Mouse (Mus musculus) cerebellum, postnatal 25 days (tissue): ENCODE measurements at regions not wholly inside any gene's neighbourhood (a gene's known extent, or its start where the extent isn't known, plus 50 kb on each side); places are given as distances from the start of the nearest gene placed in this dataset.

Experiments
- DNase-seq, 2 experiments: peaks; one replicate each; pipeline ENCODE4 v3.0.0; 2021; ENCODE audit warnings: mixed read lengths in 2 of 2

DNA sequence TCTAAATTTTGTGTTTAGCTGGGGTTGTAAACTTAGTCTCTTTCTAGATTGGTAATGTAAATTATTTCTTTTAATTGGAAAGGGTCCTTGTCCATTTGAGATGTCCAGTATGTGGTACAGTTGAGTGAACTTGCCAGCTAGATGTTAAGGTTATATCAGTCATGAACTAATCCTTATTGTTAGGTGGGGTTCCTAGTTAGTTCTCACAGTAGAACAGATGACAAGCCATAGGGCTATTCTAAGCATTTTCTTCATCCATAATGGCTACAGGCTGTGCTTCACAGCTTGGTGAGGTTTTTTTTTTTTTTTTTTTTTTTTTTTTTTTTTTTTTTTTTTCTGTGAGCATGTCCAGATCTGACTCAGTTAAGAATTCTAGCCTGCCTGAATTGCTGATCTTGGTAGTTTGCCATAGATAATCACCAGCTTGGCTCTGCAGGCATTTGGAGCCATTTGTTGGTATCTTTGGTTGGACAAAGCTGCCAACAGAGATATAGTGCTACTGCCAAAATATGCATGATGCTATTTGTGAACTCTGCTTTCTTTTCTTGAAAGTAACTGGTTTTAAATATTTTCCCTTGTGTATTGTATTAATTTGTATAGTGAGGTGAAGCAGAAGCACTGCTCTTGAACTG is 669.2 kb downstream of the 4931400O07Rik start:
- DNase-seq: peak; percentile 42 to 68
